Mouse (Mus musculus) layer of hippocampus, adult 11-12 months (tissue): ENCODE measurements at regions not wholly inside any gene's neighbourhood (a gene's known extent, or its start where the extent isn't known, plus 50 kb on each side); places are given as distances from the start of the nearest gene placed in this dataset.

ENCODE experiments used
- DNase-seq: peaks from one replicate; pipeline ENCODE4 v3.0.0; 2022; ENCODE audit warnings: low spot score

DNA sequence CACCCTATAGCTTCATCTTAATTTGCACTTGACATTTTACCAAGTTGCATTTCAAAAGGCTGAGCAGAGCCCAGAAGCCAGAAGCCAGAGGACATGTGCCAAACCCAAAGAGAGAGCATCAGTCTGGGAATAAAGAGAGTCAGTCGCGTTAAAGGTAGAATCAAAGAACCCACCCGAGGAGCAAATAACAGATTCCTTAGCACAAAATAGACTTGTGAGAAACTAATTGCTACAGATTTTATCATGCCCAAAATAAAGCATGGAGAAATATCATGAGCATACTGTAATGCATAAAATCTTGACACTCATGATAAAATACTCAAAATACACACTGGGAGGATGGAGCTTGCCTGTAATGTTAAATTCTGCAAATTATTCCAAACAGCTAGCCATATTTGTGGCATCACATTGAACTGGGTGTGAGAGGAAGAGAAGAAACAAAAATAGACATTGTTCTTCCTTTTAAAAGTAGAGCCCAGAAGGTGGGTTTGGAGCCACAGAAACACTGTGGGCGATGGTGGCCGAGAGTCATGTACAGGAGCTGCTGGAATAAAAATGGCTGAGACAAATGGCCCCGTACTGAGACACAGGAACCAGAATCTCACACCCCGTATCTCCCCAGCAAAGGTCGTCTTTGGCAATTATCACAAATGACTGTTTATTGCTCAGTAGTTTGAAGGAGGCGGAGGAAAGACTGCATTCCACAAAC is 317.2 kb downstream of the Klf6 start:
- DNase-seq, result no peak

DNA sequence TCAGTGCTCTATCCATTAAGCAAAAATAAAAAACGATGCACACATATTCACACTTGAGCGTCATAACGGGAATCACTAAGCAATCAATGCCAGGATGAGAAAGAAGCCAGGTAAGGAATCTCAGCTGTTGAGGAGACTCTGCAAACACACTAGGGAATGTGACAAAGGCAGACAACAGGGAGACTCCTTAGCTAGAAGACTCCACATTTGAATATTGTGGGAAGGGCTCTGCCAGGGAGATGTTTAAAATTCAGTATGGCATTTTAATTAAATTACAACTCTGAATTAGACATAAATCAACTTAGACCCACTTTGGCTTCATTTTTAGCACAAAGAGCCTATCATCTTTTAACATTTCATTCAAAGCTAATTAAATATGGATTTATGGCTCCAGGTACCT is 327.9 kb downstream of the Klf6 start:
- no peak for DNase-seq

DNA sequence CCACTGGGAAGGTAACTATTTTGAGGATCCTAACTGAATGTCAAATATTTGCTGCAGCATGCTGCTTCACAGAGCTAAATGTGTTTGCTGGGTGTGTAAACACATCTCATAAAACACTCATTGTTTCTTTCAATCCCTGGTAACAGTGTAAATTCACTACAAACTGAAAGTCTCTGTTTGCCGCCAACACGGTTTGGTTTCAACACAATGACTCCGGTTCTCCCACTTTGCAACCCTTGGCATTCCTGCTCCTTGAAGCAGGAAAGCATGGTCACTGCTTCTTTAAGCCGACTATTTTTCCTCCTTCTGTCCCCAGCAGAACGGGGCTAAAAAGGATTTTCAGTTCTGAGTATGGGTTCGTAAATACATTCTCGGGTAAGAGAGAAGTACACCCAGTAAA is 328.3 kb downstream of the Klf6 start:
- DNase-seq, result no peak

DNA sequence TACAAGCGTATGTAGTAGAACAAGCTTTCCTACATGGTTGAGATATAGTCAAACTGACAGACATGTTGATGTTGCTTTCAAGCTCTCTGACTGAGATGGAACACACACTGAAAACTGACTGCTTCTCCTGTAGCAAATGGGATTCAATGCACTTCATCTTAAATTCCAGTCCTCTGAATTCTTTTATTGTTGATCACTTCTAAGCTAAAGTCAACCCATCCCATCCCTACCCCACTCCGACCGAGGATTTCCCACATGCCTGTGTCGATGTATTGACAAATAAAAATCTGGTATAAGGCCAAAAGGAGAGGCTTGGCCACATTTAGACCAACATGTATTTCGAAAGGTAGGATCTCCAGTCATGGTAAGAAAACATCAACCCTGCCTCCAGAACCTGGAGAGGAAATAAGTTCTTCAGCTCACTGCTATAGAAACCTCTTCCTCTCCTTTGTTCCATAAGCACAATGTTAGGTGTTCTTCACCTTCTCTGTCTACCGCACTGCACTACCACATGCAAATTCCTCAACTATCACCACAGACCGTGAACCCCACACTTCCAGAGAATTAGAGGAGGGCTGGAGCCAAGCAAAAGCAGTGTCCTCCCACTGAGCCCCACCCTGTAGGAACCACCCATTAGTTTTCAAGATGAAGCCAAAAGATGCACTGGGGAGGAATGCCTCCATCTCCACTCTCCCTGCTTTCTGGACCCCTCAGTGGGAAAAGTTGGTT is 330.1 kb downstream of the Klf6 start:
- no peak for DNase-seq

DNA sequence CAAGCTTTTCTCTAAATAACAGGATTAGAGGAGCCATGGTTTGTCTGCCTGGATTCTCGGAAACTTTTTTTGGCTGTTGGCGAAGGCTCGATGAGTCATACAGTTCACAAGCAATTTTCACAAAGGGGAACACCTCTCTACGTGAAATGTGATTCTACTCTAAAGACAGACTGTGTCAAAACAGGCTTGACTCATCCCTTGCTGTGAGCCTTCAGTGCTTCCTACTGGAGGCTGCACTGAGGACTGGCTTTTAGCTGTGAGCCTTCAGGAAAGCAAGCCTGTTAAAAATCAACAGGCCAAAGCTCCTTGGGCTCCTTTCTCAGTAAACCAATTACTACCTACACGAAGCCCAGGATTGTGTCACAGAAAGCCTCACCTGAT is 330.6 kb downstream of the Klf6 start:
- no peak for DNase-seq

DNA sequence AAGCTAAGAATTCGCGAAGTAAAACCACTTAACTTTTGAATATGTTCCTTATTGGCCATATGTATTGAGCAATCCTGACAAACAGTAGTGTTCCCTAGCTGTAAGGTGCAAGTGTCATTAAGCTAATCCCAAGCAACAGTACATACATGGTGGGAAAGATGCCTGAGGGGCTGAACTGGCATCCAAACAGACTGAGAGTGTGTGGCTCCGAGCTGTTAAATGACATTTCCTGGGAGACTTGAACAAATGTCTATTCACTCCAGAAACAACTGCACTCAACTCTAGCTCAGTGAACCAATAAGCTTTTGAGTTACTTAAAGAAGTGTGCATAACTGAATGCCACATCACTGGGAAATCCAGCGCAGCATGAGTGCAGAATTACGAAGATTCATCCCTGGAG is 335.4 kb downstream of the Klf6 start:
- DNase-seq, result no peak

DNA sequence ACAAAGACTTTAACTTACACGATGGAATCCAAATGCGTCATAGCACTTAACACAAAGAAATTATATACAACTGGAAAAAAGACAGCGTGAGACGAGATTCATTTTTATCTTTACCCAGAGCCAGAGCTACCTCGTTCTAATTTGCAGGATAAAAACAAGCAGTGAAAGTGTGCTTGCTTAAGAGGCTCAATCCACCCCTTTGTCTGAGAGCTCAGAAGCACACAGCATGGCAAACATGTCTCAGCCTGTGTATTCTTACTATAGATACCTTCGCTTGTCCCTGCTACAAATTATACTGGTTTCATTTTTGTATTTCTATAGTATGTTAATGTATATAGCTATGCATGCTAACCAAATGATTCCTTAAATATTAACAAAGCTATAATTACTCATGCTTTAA is 337.8 kb downstream of the Klf6 start:
- DNase-seq, result no peak

DNA sequence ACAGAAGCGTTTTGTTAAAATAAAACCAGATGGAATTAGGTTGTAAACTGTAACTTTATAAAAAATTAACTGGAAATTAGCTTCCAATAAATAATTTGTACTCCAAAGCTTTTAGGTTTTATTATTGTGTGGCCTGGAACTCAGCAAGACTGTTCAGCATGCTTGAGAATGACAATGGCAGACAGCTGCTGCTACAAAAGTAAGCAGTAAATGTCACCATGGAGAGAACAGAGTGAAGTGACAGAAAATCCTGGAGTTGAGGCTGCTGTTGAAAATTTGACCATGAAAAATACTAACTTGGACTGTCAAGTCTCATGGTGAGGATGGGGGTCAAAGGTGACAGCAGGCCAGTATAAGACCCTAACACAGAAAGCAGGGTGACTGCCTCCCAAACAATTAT is 340.2 kb downstream of the Klf6 start:
- no peak for DNase-seq

DNA sequence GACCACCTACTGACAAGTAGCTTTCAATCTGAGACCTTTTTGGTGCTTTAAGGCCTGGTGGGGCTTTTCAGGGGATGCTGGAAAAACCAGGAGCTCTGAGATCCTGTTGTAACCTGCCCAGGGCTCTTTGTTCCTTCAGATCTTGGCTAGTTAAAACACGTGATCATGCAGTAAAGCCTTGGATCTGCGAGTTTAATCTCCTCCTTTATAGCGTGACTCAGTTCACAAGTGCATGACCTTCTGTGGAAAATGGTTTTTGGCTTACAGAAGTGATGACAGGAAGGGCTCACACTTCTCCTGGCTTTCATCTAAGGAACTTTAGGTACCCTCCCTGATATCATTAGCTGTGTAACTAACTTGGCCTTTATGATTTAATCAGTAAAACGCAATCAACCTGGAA is 343.1 kb upstream of the Pitrm1 start:
- no peak for DNase-seq

DNA sequence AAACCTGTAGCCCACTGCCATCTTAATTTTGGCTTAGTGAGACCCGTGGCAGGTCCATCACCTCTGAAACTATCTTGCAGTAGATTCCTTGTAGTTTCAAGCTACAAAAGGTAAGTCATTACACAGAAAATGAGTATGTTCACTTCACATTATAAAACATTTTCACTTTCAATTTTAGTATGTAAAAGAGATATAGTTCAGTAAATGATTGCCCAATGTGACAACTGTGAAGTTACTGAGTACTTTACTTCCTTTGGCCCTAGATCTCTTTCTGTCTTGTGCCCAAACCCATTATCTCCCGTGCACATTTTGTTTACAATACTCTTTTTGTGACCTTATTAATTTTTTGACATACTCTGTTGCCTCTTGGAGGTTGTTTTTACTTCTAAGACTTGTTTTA is 335.4 kb upstream of the Pitrm1 start:
- DNase-seq, result no peak

DNA sequence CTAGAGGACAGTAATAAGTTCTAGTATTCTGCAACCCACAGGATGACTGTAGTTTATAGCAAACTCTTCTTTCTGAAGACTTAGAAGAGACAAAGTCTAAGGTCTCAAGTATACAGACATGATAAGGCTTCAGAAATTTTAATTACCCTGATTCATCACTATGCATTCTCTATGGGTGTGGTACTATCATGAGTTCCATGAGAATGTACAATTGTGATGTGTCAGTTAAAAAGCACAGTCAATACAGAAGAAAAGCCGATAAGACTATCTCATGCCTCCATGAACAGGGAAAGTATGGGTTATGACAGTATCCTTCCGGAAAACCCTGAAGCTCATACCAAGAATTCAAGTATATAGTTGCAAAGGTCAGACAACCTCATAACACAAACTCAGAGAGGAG is 333.8 kb upstream of the Pitrm1 start:
- no peak for DNase-seq

DNA sequence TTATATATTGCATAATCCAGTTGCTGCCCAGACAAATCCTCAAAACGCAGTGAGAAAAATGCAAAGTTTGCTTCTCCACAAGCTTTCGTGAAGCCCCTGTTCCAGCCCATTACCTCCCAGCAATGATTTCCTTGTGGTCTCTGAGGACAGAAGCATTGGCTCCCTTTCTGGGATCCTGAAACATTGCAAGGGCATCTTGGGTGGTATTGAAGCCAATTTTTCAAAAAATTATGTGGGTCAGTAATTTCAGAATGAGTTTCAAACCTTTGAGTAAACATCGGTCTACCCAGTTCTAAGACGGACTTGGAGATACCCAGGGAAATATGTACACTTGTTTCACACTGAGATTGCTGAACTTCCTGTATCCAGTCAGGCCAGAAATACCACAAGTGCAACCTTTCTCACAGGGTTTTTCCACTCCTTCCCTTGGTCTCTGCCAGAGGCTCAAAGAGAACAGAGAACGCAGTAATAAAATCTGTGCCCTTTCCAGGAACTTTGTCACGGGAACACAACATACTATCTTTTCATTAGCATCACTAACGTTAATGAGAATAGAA is 321.8 kb upstream of the Pitrm1 start:
- DNase-seq, result no peak

DNA sequence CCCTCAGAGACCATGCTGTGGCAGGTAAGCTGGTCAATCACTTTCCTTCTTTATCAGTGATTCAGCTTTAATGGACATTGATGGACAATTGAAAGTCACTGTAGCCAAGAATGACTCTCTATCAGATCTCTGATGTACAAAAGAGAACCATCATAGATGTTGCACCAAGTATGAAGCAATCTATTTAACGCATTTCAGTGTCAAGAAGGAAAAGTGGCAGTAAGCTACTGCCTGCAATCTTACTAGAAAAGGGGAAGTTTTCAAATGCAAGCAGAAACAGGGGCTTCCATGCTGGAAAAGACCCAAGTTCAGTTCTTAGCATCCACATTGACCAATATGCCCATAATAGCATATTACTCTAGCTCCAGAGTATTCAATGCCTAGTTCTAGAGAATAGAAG is 319.7 kb upstream of the Pitrm1 start:
- DNase-seq, result no peak

DNA sequence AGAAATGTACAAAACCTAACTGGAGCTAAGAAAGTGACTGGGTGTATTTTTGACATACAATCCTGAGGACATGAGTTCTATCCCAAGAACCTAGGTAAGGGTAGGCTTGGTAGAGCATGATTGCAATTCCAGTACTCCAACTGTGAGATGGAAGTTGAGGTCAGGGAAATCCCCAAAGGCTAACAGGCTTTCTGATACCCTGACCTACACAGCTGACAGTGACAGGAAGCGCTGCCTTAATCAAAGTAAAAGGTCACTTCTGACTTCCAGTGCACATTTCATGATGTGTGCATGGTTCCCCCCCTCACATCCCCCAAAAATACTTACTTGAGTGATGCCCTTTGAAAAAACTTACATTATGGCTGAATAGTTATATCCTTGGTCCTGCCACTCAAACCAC is 312.6 kb upstream of the Pitrm1 start:
- DNase-seq, result no peak

DNA sequence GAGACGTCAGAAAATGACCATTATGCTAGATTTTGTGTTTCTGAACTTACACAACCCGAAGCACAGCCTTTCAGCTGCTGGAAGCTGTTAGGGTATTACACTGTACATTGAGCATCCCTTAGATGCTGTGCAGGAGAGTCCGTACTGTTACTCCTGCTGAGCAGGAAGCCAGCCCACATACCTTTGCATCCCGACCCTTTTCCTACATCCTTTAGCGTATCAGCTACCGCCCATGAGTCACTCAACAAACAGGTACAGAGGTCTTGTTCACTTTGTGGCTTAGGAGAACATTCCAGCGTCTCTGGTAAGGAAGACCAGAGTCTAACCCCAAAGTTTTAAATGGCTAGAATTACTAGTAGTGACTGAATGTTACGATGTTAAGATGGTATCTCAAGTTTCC is 311.4 kb upstream of the Pitrm1 start:
- no peak for DNase-seq

DNA sequence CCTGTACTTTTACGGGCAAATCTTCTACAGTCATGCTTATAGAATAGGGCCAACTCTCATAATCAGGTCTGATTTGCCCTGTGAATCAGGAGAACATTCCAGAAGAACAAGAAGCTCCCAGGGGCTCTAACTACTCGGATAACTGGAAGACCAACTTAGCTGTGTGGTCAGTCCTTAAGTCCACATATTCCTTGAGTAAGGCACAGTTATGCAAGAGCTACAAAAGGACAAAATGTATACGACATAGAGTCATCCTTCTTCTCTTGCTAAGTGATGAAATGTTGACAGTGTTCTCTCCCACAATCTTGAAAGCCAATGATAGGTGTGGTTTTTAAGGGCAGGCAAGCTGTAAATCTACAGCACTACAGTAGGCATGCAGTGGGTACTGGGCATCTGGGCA is 310.7 kb upstream of the Pitrm1 start:
- DNase-seq, result no peak

DNA sequence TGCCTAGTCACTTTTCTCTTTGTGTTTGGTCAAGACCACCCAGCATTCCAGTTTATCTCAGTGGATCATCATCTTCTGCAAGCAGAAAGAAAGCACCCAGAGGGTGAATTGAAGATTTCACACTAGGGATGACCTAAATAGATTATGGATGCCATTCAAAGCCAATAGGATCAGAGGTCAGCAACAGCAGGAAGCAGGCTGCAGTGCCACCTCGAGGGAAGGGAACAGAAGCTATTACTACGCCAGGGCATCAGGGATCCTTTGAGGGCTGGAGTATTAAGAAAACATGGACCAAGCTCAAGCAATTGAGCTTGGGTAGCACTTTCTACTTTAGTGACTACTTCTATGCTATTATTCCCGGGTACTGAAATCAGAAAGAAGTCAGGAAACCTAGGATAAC is 307.1 kb upstream of the Pitrm1 start:
- DNase-seq, result no peak

DNA sequence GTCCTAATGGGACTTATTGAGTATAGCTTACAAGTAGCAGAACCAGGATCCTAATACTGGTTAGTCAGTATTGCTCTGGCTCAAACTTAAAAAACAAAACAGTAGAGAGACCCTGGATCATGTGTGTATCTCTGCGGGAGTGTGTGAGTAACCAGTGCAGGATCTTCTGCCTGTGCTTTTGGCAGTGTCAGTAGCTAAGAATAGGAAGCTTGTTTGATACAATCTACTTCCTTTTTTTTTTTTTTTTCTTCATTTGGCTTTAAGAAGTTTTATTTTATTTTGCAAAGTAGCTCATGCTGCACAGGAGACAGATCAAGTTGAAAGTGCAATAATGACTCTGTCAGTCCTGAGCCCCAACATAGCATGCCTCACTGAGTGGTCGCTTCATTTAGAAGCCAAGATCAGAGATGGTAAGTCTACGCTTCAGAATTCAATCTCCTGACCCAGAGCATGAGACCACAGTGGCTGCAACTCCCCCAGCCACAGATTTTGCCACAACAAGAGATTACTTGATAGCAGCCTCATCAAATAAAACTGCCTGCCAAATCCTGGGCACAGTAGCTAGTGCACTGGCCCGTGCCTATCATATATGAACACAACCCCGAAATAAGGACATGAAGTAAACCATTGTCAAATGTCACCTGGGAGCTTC is 306.4 kb upstream of the Pitrm1 start:
- no peak for DNase-seq

DNA sequence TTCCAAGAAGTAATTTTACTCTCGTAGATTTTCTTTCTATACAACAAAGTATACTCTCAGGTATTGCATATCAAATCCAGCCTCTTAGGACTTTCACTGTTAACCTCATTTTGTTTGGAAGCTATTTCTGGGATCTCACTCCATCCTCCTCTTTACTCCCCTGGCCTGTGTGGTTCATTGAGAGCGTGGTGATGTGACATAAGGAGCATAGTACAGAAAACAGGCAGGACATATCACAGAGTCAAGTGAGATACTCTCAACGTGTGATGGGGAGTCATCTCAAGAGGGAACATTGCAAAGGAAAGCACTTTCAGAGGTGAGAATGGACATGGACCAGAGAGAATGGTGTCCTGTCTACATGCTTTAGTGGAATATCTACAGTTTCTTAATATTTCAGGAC is 297.8 kb upstream of the Pitrm1 start:
- DNase-seq, result no peak

DNA sequence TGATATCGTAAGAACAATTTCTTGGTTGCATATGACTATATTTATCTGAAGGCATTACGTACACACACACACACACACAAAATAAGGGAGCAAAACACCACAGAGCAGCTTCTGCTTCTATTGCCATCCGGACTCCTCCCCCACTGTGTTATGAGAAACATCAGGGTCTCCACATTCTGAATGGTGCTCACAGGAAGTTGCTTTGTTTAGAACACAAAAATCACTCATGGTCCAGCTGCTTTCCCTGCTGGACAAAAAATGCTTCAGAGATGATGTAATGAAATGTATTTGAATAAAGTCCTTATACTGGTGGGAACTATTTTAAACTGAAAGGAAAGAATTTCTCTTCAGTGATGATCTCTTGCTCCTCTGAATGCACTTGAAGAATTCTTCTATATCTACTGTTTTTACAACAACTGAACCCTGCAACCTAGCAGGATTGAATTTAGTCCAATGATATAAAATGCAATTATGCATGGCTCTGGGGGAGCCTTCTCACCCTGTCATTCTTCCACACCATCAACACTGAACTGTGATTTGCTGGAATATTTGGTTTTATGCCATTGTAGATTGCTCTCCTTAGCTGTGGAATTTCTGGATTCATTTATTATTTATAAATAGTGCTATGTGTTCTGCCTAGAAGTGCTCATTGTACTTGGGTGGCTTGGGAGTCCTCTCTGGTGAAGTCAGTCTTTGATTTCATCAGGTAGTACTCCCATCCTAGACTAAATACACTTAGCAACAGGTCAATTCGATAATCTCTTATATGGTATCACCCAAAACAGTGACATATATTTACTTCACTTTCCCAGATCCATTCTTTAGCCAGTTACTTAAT is 296.7 kb upstream of the Pitrm1 start:
- no peak for DNase-seq

DNA sequence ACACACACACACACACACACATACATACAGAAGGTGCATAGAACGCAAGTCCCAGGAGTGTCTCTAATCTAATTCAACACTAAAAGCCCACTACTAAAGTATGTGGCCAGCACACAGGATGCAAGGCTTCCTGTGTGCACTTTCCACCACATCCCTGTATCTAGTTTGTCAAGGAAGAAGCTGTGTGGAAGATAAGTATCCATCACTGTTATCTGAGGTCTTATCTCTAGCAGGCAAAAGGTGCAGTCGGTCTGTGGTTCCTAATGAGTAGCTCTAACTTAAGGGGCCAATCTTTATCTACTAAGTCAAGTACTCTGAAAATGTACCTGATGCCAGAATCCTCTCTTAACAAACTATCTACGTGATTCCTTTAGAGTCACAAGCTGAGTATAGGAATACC is 295.8 kb upstream of the Pitrm1 start:
- DNase-seq, result no peak

DNA sequence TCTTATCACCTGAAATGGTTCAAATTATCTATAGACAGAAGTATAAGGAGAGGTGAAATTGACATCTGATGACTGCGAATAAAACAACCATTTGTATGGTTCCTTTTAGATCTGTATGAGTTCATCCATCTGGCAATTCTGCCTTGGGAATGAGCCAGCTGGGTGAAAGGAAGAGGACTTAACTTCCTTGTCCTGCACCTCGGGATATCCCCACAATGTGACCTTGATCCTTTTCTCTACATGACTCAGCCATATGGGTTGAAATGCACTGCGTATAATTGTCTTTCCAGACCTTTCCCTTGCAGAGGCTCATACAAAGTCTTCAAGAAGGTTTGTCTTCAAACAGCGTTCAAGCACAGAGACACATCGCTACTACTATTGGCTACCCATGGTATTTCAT is 292.6 kb upstream of the Pitrm1 start:
- no peak for DNase-seq
